Mouse (Mus musculus) neural tube, embryonic 13.5 days (tissue): Measurements from ENCODE around the gene Lama5. TPM values are rescaled to one million over a fixed set of nuclear protein-coding genes. Genes with fewer than 3 reads are reported as not detected.

Source experiments
- ATAC-seq: fragments of 200-750 bp; cut with Nextera tagmentation; 2 replicates; pipeline ENCODE4 v1.8.0; 2017; ENCODE audit warnings: low read depth, mild to moderate bottlenecking, moderate TSS enrichment, moderate library complexity
- H3K27ac ChIP-seq: fragments of 300-500 bp; sonication (generic); replicated peaks from 2 replicates; pipeline ENCODE4 v1.5.1; 2015; ENCODE audit warnings: moderate library complexity, mild to moderate bottlenecking, inconsistent platforms
- H3K27me3 ChIP-seq: fragments of 300-500 bp; sonication (generic); 2 replicates; pipeline ENCODE4 v1.6.1; 2015; ENCODE audit warnings: mild to moderate bottlenecking, inconsistent platforms
- H3K36me3 ChIP-seq: fragments of 300-500 bp; sonication (generic); 2 replicates; pipeline ENCODE4 v1.6.1; 2015; ENCODE audit warnings: mild to moderate bottlenecking, inconsistent platforms
- H3K4me1 ChIP-seq: fragments of 300-500 bp; sonication (generic); replicated peaks from 2 replicates; pipeline ENCODE4 v1.6.1; 2015; ENCODE audit warnings: inconsistent platforms
- H3K4me2 ChIP-seq: fragments of 300-500 bp; sonication (generic); 2 replicates; pipeline ENCODE4 v1.6.1; 2015; ENCODE audit warnings: inconsistent platforms, mild to moderate bottlenecking, moderate library complexity
- H3K4me3 ChIP-seq: fragments of 300-500 bp; sonication (generic); 2 replicates; pipeline ENCODE4 v1.5.1; 2015; ENCODE audit warnings: mild to moderate bottlenecking, inconsistent platforms
- H3K9ac ChIP-seq: fragments of 300-500 bp; sonication (generic); 2 replicates; pipeline ENCODE4 v1.6.1; 2015; ENCODE audit warnings: moderate library complexity, mild to moderate bottlenecking, inconsistent platforms
- H3K9me3 ChIP-seq: fragments of 300-500 bp; sonication (generic); 2 replicates; pipeline ENCODE4 v1.6.1; 2016; ENCODE audit warnings: inconsistent platforms
- WGBS: fragments of 180-500 bp; shearing (Covaris S2); methylation state at CpG from one replicate; pipeline ENCODE4 v1.1.7; 2015; 5-methylcytosine and 5-hydroxymethylcytosine counted together
- microRNA-seq: library from miRNA; unstranded; fragments of <30 nt; microRNA quantifications from one replicate; pipeline ENCODE4, GENCODE M21; 2016
- polyA plus RNA-seq: library from polyadenylated mRNA; unstranded; fragments of >200 nt; fragmentation: Nextera tagmentation; extraction: Ambion mirVana; gene quantifications from 2 replicates; pipeline ENCODE4 v1.2.1, GENCODE M21; 2015

Gene Lama5
- polyA plus RNA-seq, 1 experiment from 2014 or later = 2.4 TPM

DNA sequence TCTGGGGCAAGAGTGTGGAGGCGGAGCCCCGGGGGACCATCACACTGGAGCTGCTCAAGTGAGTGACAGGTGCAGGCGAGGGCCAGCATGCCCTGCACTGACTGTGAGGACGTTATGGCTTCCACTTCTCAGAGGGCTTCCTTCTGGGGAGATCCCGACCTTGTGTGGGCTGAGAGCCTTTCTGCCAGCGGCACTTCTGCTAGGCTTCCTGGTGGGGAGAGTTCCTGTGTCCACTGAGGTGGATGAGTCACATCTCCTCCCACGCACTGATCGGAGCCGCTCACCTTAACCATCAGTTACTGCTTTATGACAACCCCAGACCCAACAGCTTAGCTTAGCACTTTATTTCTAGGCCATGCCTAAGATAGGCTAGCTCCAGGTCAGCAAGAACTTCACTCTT is 77.1 kb downstream of the Lama5 start:
- 87% methylated on average over 9 of the region's 9 CpGs for WGBS
- H3K4me2 ChIP-seq = no peak overlapping the region
- no peak overlapping the region for H3K9ac ChIP-seq
- no peak overlapping the region for H3K4me3 ChIP-seq
- no peaks in the 10 kb centered on the region for H3K27me3 ChIP-seq
- no peak for ATAC-seq
- H3K9me3 ChIP-seq = no peaks in the 10 kb centered on the region
- no peaks in the 10 kb centered on the region for H3K4me1 ChIP-seq
- H3K36me3 ChIP-seq = peaks cover 94% of the 10 kb centered on the region
- no peak overlapping the region for H3K27ac ChIP-seq

DNA sequence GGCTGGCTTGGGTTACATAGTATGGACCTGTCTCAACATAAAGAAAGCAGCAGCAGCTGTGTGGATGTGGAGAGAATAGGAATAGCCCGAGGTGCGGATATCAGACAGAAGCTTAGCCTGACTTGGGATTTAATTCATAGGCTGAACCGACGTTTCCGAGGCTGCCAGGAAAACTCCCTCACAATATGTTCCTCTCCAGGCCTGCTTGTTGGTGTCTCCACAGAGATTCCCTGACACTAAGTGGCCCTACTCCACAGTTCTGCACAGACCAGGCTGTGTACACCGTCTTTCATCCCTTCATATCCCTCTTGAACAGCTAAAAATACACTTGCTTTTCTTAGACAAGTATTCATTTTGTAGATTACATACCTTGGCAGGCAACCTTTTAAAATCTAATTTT is 78.3 kb downstream of the Lama5 start:
- Histone ChIP-seq H3K9ac (no peak overlapping the region), H3K4me1 (no peaks in the 10 kb centered on the region), H3K36me3 (peaks cover 93% of the 10 kb centered on the region), H3K4me2 (no peak overlapping the region), H3K27ac (no peak overlapping the region), H3K4me3 (no peak overlapping the region), H3K27me3 (no peaks in the 10 kb centered on the region), H3K9me3 (no peaks in the 10 kb centered on the region)
- no peak for ATAC-seq
- 85% methylated on average over 6 of the region's 6 CpGs for WGBS

DNA sequence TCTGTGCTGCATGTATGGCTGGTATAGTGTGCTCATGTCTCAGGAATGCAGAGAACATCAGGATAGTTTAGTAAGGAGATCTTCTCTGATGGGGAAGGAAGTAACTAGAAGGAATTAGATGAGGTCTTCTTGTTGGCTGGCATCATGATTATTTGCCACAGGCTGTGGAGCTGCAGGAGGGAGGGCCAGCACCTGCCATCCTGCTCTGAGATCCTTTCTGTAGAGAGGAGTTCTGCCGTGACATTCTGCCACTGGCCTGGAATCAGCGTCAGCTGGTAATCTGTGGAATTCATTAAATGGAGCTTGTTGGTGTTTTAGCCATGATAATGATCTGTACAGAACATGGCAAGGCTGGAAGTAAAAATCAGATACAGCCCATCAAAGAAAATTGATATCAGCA is 79.6 kb downstream of the Lama5 start:
- H3K36me3 ChIP-seq = peaks cover 90% of the 10 kb centered on the region
- no peak overlapping the region for H3K27ac ChIP-seq
- no peaks in the 10 kb centered on the region for H3K27me3 ChIP-seq
- no peak for ATAC-seq
- H3K9ac ChIP-seq = no peak overlapping the region
- no peak overlapping the region for H3K4me2 ChIP-seq
- H3K4me3 ChIP-seq = no peak overlapping the region
- no peaks in the 10 kb centered on the region for H3K9me3 ChIP-seq
- WGBS = 76% methylated on average over 2 of the region's 2 CpGs
- no peaks in the 10 kb centered on the region for H3K4me1 ChIP-seq

DNA sequence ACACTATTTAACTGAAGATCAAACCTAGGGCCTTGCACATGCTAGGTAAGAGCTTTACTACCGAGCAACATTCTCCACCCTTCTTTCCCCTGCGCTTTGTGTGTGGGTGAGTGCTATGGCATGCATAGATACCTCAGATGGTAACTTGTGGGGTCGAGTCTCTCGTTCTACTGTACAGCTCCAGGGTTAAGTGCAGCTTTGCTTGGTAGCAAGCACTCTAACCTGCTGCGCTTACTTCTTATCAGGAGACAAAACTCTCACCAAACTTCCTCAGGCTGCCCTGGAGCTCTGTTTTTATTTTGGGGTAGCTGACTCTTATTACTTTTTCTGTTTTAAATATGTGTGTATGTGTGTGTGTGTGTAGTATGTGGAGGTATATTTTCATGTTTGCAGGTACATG is 90.2 kb downstream of the Lama5 start:
- Histone ChIP-seq H3K27ac (no peak overlapping the region), H3K4me3 (no peak overlapping the region), H3K27me3 (no peaks in the 10 kb centered on the region), H3K9me3 (no peaks in the 10 kb centered on the region), H3K4me2 (no peak overlapping the region), H3K9ac (no peak overlapping the region), H3K4me1 (no peaks in the 10 kb centered on the region), H3K36me3 (peaks cover 30% of the 10 kb centered on the region)
- 90% methylated on average over 5 of the region's 5 CpGs for WGBS
- no peak for ATAC-seq

DNA sequence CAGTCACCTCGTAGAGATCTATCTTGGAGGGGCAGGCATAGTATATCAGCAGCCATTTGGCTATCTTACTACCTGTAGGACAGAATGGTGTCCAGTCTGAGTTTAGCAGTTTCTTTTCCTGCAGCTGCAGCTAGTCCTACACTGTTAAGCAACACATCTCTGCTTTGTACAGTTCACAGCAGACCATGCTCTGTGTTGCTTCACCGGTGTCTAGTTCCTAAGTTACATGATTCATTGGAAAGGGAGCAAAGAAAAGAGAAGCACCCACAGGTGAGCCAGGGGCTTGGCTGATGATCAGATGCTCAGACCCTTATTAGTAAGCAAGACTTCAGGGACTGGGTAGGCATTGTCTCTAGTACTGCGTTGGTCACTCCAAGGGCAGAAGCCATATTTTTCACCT is 91.7 kb downstream of the Lama5 start:
- Histone ChIP-seq H3K4me3 (no peak overlapping the region), H3K27me3 (no peaks in the 10 kb centered on the region), H3K27ac (no peak overlapping the region), H3K4me1 (no peaks in the 10 kb centered on the region), H3K9me3 (no peaks in the 10 kb centered on the region), H3K9ac (no peak overlapping the region), H3K36me3 (peaks cover 15% of the 10 kb centered on the region), H3K4me2 (no peak overlapping the region)
- ATAC-seq = no peak
- 87% methylated on average over 3 of the region's 3 CpGs for WGBS

DNA sequence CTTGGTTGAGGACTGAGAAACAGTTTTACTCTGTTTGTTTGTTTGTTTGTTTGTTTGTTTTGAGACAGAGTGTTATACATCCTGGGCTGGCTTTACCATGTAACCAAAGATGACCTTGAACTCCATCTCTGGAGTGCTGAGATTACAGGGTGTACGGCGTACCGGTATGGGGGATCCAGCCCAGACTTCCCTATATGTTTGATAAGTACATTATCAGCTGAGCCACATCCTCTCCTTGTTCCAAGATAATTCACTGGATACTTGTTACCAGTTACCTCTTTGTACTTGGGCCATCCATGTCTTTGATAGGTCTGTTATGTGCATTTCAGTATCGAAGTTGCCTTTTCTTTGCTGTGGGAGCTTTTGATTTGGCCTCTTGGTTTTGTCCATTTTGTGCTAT is 92.4 kb downstream of the Lama5 start:
- Histone ChIP-seq H3K4me3 (no peak overlapping the region), H3K36me3 (peaks cover 8% of the 10 kb centered on the region), H3K9me3 (no peaks in the 10 kb centered on the region), H3K9ac (no peak overlapping the region), H3K27me3 (no peaks in the 10 kb centered on the region), H3K4me1 (no peaks in the 10 kb centered on the region), H3K27ac (no peak overlapping the region), H3K4me2 (no peak overlapping the region)
- WGBS = over 99% methylated on average over 4 of the region's 4 CpGs
- ATAC-seq = no peak

DNA sequence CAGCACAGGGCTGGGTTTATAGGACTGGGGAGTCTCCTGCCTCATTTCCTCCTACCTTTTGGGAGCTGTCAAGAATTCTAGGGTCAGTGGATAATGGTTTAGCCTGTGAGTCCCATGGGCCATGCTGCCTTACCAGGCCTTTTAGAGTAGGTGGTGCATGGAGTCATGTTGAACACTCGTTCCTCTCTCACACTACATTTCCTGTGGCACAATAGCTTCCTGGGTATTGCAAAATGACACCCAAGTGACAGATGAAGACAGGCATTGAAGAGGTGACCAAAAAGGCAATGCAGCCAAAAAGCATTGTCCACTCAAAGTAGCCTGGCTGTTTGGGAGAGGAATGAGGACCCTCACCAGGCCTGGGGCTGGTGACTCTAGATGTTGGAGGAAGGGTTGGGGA is 98.0 kb downstream of the Lama5 start:
- Histone ChIP-seq H3K36me3 (peaks cover 14% of the 10 kb centered on the region), H3K9ac (no peak overlapping the region), H3K4me1 (peaks cover 29% of the 10 kb centered on the region), H3K9me3 (no peaks in the 10 kb centered on the region), H3K27ac (no peak overlapping the region), H3K27me3 (no peaks in the 10 kb centered on the region), H3K4me2 (no peak overlapping the region), H3K4me3 (no peak overlapping the region)
- WGBS = 31% methylated on average over 1 of the region's 1 CpGs
- no peak for ATAC-seq

Small RNA genes within 50 kb of the gene (microRNA-seq; reads per million reads assigned to microRNA genes)
- gene Mir3091 = not detected
- not detected for gene Mir7005

Other genes with a start within 250 kb of the Lama5 start
- gene Taf4, start 249.2 kb downstream of the Lama5 start, polyA plus RNA-seq = 3.7 and 4.1 TPM in 2 replicates
- gene Lsm14b, start 200.9 kb downstream of the Lama5 start, polyA plus RNA-seq = 19.7 and 20.6 TPM in 2 replicates
- gene Psma7, start 183.4 kb downstream of the Lama5 start, polyA plus RNA-seq = 695 and 718 TPM in 2 replicates
- gene Ss18l1, start 183.3 kb downstream of the Lama5 start, polyA plus RNA-seq = 44.8 and 45.2 TPM in 2 replicates
- gene Mtg2, start 155.3 kb downstream of the Lama5 start, polyA plus RNA-seq = 31.5 and 32.9 TPM in 2 replicates
- 2.5 TPM in 2 replicates for gene Hrh3, start 121.4 kb downstream of the Lama5 start, polyA plus RNA-seq
- gene Osbpl2, start 106.6 kb downstream of the Lama5 start, polyA plus RNA-seq = 61.2 and 64.5 TPM in 2 replicates
- 190 and 208 TPM in 2 replicates for gene Adrm1, start 54.4 kb downstream of the Lama5 start, polyA plus RNA-seq
- 362 and 435 TPM in 2 replicates for gene Rps21, start 31.5 kb upstream of the Lama5 start, polyA plus RNA-seq
- 22.0 and 23.9 TPM in 2 replicates for gene Cables2, start 47.6 kb upstream of the Lama5 start, polyA plus RNA-seq
- gene Rbbp8nl, start 64.0 kb upstream of the Lama5 start, polyA plus RNA-seq = not detected in 2 replicates
- gene Gata5, start 108.8 kb upstream of the Lama5 start, polyA plus RNA-seq = 0.10 TPM in 1 of 2 replicates, not detected in the other
- 5.1 and 5.4 TPM in 2 replicates for gene Slco4a1, start 230.4 kb upstream of the Lama5 start, polyA plus RNA-seq